Mouse (Mus musculus): Measurements from ENCODE around the gene Lrrc25. TPM values are rescaled to one million over a fixed set of nuclear protein-coding genes. Genes with fewer than 3 reads are reported as not detected.

Lrrc25 gene
- polyA plus RNA-seq, 1 experiment from 2014 or later: 0.64 TPM

DNA sequence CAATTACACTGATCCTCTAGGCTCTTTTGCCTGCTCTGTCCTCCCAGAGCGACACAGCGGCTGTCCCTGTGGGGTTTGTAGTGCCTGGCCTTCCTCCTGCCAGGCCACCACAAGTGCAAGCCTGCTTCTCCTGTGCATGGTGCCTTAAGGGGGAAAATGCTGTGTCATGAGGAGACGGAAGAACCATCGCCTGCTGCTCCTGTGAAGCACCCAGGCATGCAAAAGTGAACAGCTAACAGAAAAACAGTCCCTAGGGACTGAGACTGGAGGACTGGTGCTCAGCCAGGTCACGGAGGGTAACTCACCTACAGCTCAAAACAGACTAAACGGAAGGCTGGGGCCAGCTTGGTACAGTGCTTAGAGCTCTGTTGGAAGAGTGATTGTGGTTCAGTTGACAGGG, 19.6 kb downstream of the Lrrc25 start:
- WGBS: 83% methylated on average over 6 of the region's 6 CpGs

GRCm38 (mm10) chr8:70636838-70637237, 20.9 kb downstream of the Lrrc25 start:
- 56% methylated on average over 8 of the region's 8 CpGs for whole genome bisulfite sequencing
- H3K9ac ChIP-seq (ENCODE audit: low read depth, low read length): no peak overlapping the region
- no peaks in the 10 kb centered on the region for H3K27me3 ChIP-seq (ENCODE audit: control insufficient read depth, insufficient read depth, low read depth, low read length)
- no peak for ATAC-seq
- H3K36me3 ChIP-seq (ENCODE audit: control insufficient read depth, insufficient read depth, low read length): no peaks in the 10 kb centered on the region
- no peak overlapping the region for H3K4me3 ChIP-seq (ENCODE audit: low read depth, low read length)
- H3K4me2 ChIP-seq (ENCODE audit: low read length): no peak overlapping the region
- no peaks in the 10 kb centered on the region for H3K9me3 ChIP-seq (replicated peaks; ENCODE audit: control insufficient read depth, low read length, poor library complexity, severe bottlenecking)
- H3K27ac ChIP-seq (ENCODE audit: low read length): no peak overlapping the region
- H3K4me1 ChIP-seq (ENCODE audit: control insufficient read depth, insufficient read depth, low read length): no peaks in the 10 kb centered on the region

More for the DNA sequence above, 19.6 kb downstream of the Lrrc25 start:
- H3K4me1 ChIP-seq (ENCODE audit: control insufficient read depth, insufficient read depth, low read length): no peaks in the 10 kb centered on the region
- no peak overlapping the region for H3K4me2 ChIP-seq (ENCODE audit: low read length)
- no peaks in the 10 kb centered on the region for H3K36me3 ChIP-seq (ENCODE audit: control insufficient read depth, insufficient read depth, low read length)
- H3K4me3 ChIP-seq (ENCODE audit: low read depth, low read length): no peak overlapping the region
- no peak for ATAC-seq
- peaks cover 3% of the 10 kb centered on the region; the same call in 1 of the 2 replicates for H3K27me3 ChIP-seq (ENCODE audit: control insufficient read depth, insufficient read depth, low read depth, low read length)
- H3K9ac ChIP-seq (ENCODE audit: low read depth, low read length): no peak overlapping the region
- no peaks in the 10 kb centered on the region for H3K9me3 ChIP-seq (replicated peaks; ENCODE audit: control insufficient read depth, low read length, poor library complexity, severe bottlenecking)
- H3K27ac ChIP-seq (ENCODE audit: low read length): no peak overlapping the region

GRCm38 (mm10) chr8:70638752-70639151, 22.8 kb downstream of the Lrrc25 start:
- no peak for ATAC-seq
- no peaks in the 10 kb centered on the region for H3K27me3 ChIP-seq (ENCODE audit: control insufficient read depth, insufficient read depth, low read depth, low read length)
- WGBS: 72% methylated on average over 9 of the region's 9 CpGs

GRCm38 (mm10) chr8:70643019-70643418, 27.1 kb downstream of the Lrrc25 start:
- no peak overlapping the region for H3K27ac ChIP-seq (ENCODE audit: low read length)
- no peak overlapping the region for H3K9ac ChIP-seq (ENCODE audit: low read depth, low read length)
- no peak overlapping the region for H3K4me2 ChIP-seq (ENCODE audit: low read length)
- ATAC-seq: no peak
- H3K4me1 ChIP-seq (ENCODE audit: control insufficient read depth, insufficient read depth, low read length): no peaks in the 10 kb centered on the region; the same call in 1 of the 2 replicates
- H3K9me3 ChIP-seq (replicated peaks; ENCODE audit: control insufficient read depth, low read length, poor library complexity, severe bottlenecking): no peaks in the 10 kb centered on the region
- 60% methylated on average over 3 of the region's 3 CpGs for WGBS
- H3K4me3 ChIP-seq (ENCODE audit: low read depth, low read length): no peak overlapping the region
- H3K27me3 ChIP-seq (ENCODE audit: control insufficient read depth, insufficient read depth, low read depth, low read length): no peaks in the 10 kb centered on the region
- H3K36me3 ChIP-seq (ENCODE audit: control insufficient read depth, insufficient read depth, low read length): no peaks in the 10 kb centered on the region

More at GRCm38 (mm10) chr8:70638752-70639151, 22.8 kb downstream of the Lrrc25 start:
- H3K4me2 ChIP-seq (ENCODE audit: low read length): no peak overlapping the region
- H3K4me1 ChIP-seq (ENCODE audit: control insufficient read depth, insufficient read depth, low read length): no peaks in the 10 kb centered on the region
- H3K4me3 ChIP-seq (ENCODE audit: low read depth, low read length): no peak overlapping the region
- no peak overlapping the region for H3K9ac ChIP-seq (ENCODE audit: low read depth, low read length)
- H3K36me3 ChIP-seq (ENCODE audit: control insufficient read depth, insufficient read depth, low read length): no peaks in the 10 kb centered on the region
- H3K27ac ChIP-seq (ENCODE audit: low read length): no peak overlapping the region
- H3K9me3 ChIP-seq (replicated peaks; ENCODE audit: control insufficient read depth, low read length, poor library complexity, severe bottlenecking): no peaks in the 10 kb centered on the region

- Histone ChIP-seq H3K27me3 (ENCODE audit: control insufficient read depth, insufficient read depth, low read depth, low read length) (no peaks in the 10 kb centered on the region), H3K27ac (ENCODE audit: low read length) (no peak overlapping the region), H3K9ac (ENCODE audit: low read depth, low read length) (no peak overlapping the region), H3K36me3 (ENCODE audit: control insufficient read depth, insufficient read depth, low read length) (no peaks in the 10 kb centered on the region), H3K4me1 (ENCODE audit: control insufficient read depth, insufficient read depth, low read length) (no peaks in the 10 kb centered on the region; the same call in 1 of the 2 replicates), H3K4me2 (ENCODE audit: low read length) (no peak overlapping the region), H3K9me3 (replicated peaks; ENCODE audit: control insufficient read depth, low read length, poor library complexity, severe bottlenecking) (no peaks in the 10 kb centered on the region), H3K4me3 (ENCODE audit: low read depth, low read length) (no peak overlapping the region)
- WGBS: 78% methylated on average over 2 of the region's 2 CpGs
- ATAC-seq: no peak
Measured at GRCm38 (mm10) chr8:70644065-70644464, 28.1 kb downstream of the Lrrc25 start.

DNA sequence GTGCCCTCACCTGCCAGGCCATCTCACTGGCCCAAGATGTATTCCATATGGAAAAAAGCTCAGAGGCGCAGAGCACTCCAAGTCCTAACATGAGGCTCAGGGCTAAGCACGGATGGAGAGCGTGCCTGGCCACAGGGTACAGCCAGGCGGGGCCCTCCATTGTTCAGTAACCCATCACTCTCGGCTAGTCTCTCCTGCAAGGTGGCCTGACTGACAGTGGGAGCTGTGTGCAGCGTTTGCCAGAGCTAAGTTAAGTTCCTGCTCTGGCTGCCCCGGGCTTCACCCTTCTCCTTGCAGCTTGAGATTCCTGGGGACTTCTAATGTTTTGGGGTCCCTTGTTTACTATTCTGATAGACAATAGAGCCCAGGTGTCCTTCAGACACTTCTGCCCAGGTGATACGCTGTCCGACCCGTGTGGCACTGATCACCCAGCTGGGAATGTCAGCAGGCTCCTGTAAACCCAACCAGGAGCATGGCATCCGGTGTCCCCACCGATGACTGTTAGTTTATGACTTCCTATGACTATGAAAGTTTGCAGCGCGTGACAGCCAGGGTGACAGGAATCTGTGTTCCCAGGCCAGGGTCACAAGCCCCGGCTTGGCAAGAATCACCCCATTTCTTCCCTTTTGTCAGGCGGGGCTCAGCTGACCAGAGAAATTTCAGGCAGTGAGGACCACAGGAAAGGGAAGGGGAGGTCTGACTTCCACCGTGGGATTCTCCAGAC, 29.7 kb downstream of the Lrrc25 start:
- Histone ChIP-seq H3K4me3 (ENCODE audit: low read depth, low read length) (no peak overlapping the region), H3K36me3 (ENCODE audit: control insufficient read depth, insufficient read depth, low read length) (peaks cover 9% of the 10 kb centered on the region), H3K4me2 (ENCODE audit: low read length) (no peak overlapping the region), H3K27me3 (ENCODE audit: control insufficient read depth, insufficient read depth, low read depth, low read length) (no peaks in the 10 kb centered on the region), H3K27ac (ENCODE audit: low read length) (no peak overlapping the region), H3K9ac (ENCODE audit: low read depth, low read length) (no peak overlapping the region), H3K4me1 (ENCODE audit: control insufficient read depth, insufficient read depth, low read length) (peaks cover 4% of the 10 kb centered on the region; the same call in 1 of the 2 replicates), H3K9me3 (replicated peaks; ENCODE audit: control insufficient read depth, low read length, poor library complexity, severe bottlenecking) (no peaks in the 10 kb centered on the region)
- 59% methylated on average over 17 of the region's 17 CpGs for WGBS
- ATAC-seq: no peak

DNA sequence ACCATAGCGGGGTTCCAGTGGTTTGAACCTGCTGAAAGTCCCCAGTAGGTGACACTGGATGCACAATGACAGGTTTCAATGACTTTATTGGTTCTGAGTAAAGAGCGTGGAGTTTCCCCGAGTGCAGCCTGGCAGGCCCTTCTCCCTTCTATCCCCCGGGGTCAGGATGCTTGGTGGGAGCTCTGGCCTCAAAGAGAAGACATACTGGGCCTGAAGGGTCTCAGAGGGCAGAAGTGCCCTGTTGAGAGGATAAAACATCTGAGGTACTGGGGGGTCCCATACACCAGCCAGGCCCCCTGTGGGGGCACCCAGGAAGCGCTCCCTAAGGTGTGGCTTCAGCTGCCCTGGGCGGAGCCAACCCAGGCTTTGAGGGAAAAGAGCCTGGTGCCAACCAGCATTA, 30.4 kb downstream of the Lrrc25 start:
- WGBS: 66% methylated on average over 6 of the region's 6 CpGs
- no peaks in the 10 kb centered on the region for H3K9me3 ChIP-seq (replicated peaks; ENCODE audit: control insufficient read depth, low read length, poor library complexity, severe bottlenecking)
- peaks cover 4% of the 10 kb centered on the region; the same call in 1 of the 2 replicates for H3K4me1 ChIP-seq (ENCODE audit: control insufficient read depth, insufficient read depth, low read length)
- no peaks in the 10 kb centered on the region for H3K27me3 ChIP-seq (ENCODE audit: control insufficient read depth, insufficient read depth, low read depth, low read length)
- H3K9ac ChIP-seq (ENCODE audit: low read depth, low read length): no peak overlapping the region
- ATAC-seq: no peak
- H3K27ac ChIP-seq (ENCODE audit: low read length): no peak overlapping the region
- H3K4me3 ChIP-seq (ENCODE audit: low read depth, low read length): no peak overlapping the region
- peaks cover 10% of the 10 kb centered on the region for H3K36me3 ChIP-seq (ENCODE audit: control insufficient read depth, insufficient read depth, low read length)
- H3K4me2 ChIP-seq (ENCODE audit: low read length): no peak overlapping the region

- no peak overlapping the region for H3K27ac ChIP-seq (ENCODE audit: low read length)
- no peak overlapping the region for H3K4me2 ChIP-seq (ENCODE audit: low read length)
- H3K9ac ChIP-seq (ENCODE audit: low read depth, low read length): no peak overlapping the region
- no peak for ATAC-seq
- H3K9me3 ChIP-seq (replicated peaks; ENCODE audit: control insufficient read depth, low read length, poor library complexity, severe bottlenecking): no peaks in the 10 kb centered on the region
- peaks cover 4% of the 10 kb centered on the region; the same call in 1 of the 2 replicates for H3K4me1 ChIP-seq (ENCODE audit: control insufficient read depth, insufficient read depth, low read length)
- no peak overlapping the region for H3K4me3 ChIP-seq (ENCODE audit: low read depth, low read length)
- H3K36me3 ChIP-seq (ENCODE audit: control insufficient read depth, insufficient read depth, low read length): peaks cover 10% of the 10 kb centered on the region
- H3K27me3 ChIP-seq (ENCODE audit: control insufficient read depth, insufficient read depth, low read depth, low read length): no peaks in the 10 kb centered on the region
Measured at GRCm38 (mm10) chr8:70646775-70647174, 30.8 kb downstream of the Lrrc25 start.

DNA sequence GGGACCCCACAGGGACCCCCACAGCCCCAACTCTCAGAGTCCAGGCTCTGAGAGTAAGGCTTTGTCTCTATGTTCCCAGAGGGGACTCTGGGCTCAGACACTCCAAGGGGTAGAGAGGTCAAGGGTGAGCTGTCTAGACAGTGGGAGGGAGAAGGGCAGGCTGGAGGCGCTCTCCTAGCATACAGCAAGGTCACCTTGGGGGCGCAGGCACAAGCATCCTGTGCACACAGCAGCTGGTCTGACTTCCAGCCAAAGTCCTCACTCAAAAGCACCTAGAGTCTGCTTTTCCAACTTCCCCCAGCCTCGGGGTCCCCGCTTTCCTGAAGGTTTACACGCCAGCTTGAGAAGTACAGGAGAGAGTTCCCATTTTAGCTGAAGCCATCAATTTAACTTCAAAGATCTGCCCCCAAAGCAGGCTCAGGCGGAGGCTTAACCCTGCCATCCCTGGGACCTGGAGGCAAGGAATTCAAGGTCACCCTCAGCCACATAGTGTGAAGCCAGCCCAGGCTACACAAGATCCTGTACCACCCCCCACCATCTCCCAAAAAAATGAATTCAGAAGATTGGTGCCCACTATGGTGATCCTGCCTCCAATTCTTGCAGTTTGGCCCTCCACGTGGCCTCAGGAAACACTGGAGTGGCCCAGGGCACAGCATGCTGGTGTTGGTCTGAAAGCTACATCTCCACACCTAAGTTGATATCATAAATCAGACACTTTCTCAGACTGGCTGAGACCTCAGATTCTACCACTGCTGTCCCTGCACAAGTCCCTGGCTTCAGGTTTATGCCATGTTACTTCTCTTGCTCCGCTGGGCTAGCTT, 31.6 kb downstream of the Lrrc25 start:
- Histone ChIP-seq H3K4me1 (ENCODE audit: control insufficient read depth, insufficient read depth, low read length) (peaks cover 4% of the 10 kb centered on the region; the same call in 1 of the 2 replicates), H3K9me3 (replicated peaks; ENCODE audit: control insufficient read depth, low read length, poor library complexity, severe bottlenecking) (no peaks in the 10 kb centered on the region), H3K27me3 (ENCODE audit: control insufficient read depth, insufficient read depth, low read depth, low read length) (no peaks in the 10 kb centered on the region), H3K27ac (ENCODE audit: low read length) (no peak overlapping the region), H3K9ac (ENCODE audit: low read depth, low read length) (no peak overlapping the region; the same call in 1 of the 2 replicates), H3K36me3 (ENCODE audit: control insufficient read depth, insufficient read depth, low read length) (peaks cover 10% of the 10 kb centered on the region), H3K4me3 (ENCODE audit: low read depth, low read length) (no peak overlapping the region), H3K4me2 (ENCODE audit: low read length) (no peak overlapping the region)
- ATAC-seq: no peak
- 60% methylated on average over 8 of the region's 8 CpGs for WGBS

Measured in midbrain, embryonic 16.5 days (tissue).